Mouse (Mus musculus) midbrain, embryonic 12.5 days (tissue): Measurements from ENCODE around the gene Cib4. TPM values are rescaled to one million over a fixed set of nuclear protein-coding genes. Genes with fewer than 3 reads are reported as not detected.

Experiments used
- ATAC-seq: fragments of 200-750 bp; cut with Nextera tagmentation; 2 replicates; pipeline ENCODE4 v1.8.0; 2017; ENCODE audit warnings: low read depth, moderate TSS enrichment, moderate library complexity; ENCODE audit not compliant: low FRiP score
- H3K27ac ChIP-seq: fragments of 300-500 bp; sonication (generic); replicated peaks from 2 replicates; pipeline ENCODE4 v1.5.1; 2016; ENCODE audit warnings: mild to moderate bottlenecking
- H3K27me3 ChIP-seq: fragments of 300-500 bp; sonication (generic); 2 replicates; pipeline ENCODE4 v1.6.1; 2016; ENCODE audit warnings: mild to moderate bottlenecking
- H3K36me3 ChIP-seq: fragments of 300-500 bp; sonication (generic); 2 replicates; pipeline ENCODE4 v1.6.1; 2016
- H3K4me1 ChIP-seq: fragments of 300-500 bp; sonication (generic); 2 replicates; pipeline ENCODE4 v1.6.1; 2016
- H3K4me2 ChIP-seq: fragments of 300-500 bp; sonication (generic); replicated peaks from 2 replicates; pipeline ENCODE4 v1.6.1; 2016; ENCODE audit warnings: mild to moderate bottlenecking, moderate library complexity
- H3K4me3 ChIP-seq: fragments of 300-500 bp; sonication (generic); 2 replicates; pipeline ENCODE4 v1.5.1; 2016; ENCODE audit warnings: mild to moderate bottlenecking
- H3K9ac ChIP-seq: fragments of 300-500 bp; sonication (generic); replicated peaks from 2 replicates; pipeline ENCODE4 v1.6.1; 2016; ENCODE audit warnings: mild to moderate bottlenecking, moderate library complexity
- H3K9me3 ChIP-seq: fragments of 300-500 bp; sonication (generic); 2 replicates; pipeline ENCODE4 v1.6.1; 2016; ENCODE audit warnings: mild to moderate bottlenecking
- WGBS: fragments of 180-500 bp; shearing (Covaris S2); methylation state at CpG from one replicate; pipeline ENCODE4 v1.1.7; 2016; 5-methylcytosine and 5-hydroxymethylcytosine counted together
- polyA plus RNA-seq: library from polyadenylated mRNA; unstranded; fragments of >200 nt; fragmentation: Nextera tagmentation; extraction: Ambion mirVana; gene quantifications from 2 replicates; pipeline ENCODE4 v1.2.1, GENCODE M21; 2016

The Cib4 gene
- not detected in 2 replicates for polyA plus RNA-seq

- H3K27ac ChIP-seq: no peak within 1 kb of the TSS
- WGBS: 47% methylated on average over 2 of the region's 2 CpGs
- no peak within 1 kb of the TSS for H3K9ac ChIP-seq
- H3K4me3 ChIP-seq: no peak within 1 kb of the TSS
- 0 out of 2 replicates have a peak, but pooled peaks cover 2% of the 10 kb centered on the region for H3K4me1 ChIP-seq
- no peaks in the 10 kb centered on the region; the same call in 1 of the 2 replicates for H3K27me3 ChIP-seq
- no peak within 1 kb of the TSS for H3K4me2 ChIP-seq
- no peaks in the 10 kb centered on the region for H3K36me3 ChIP-seq
- ATAC-seq: no peak
- H3K9me3 ChIP-seq: no peaks in the 10 kb centered on the region
These were observed at the start of gene Cib4 for GRCm38 (mm10) chr5:30545698-30546097. Cib4 (minus strand) TSS chr5:30545836.

DNA sequence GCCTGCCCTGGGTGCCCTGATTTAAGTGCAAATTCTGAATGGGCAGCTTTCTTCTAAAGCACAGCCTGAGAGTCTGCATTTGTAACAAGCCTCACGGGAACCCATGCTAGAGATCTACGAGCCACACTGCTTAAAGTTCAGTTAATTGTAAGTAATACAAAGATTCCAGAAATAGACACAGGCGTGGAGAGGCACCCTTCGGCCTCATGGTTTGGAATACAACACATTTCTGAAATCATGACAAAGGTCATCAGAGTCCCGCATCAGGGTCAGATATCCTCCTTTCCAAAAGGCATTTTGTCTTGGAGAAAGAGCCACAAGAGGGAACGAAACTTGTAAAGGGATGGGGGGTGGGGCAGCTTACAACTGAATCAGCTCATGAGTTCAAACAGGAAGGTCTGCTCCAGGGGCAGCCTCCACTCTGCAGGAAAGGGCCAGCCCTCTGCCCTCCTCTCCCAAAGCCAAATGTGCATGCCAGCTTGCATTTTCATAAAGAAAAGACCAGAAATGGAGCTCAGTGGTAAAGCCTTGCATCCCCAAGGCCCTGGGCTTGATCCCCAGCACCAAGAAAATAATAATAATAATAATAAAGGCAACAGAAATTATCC lies 49.4 kb upstream of the Cib4 start:
- H3K27ac ChIP-seq: no peak overlapping the region
- ATAC-seq: no peak
- H3K4me1 ChIP-seq: peaks cover 9% of the 10 kb centered on the region
- no peaks in the 10 kb centered on the region for H3K9me3 ChIP-seq
- no peak overlapping the region for H3K9ac ChIP-seq
- WGBS: 32% methylated on average over 6 of the region's 6 CpGs
- H3K4me3 ChIP-seq: no peak overlapping the region
- H3K27me3 ChIP-seq: peaks cover 21% of the 10 kb centered on the region
- H3K36me3 ChIP-seq: no peaks in the 10 kb centered on the region
- H3K4me2 ChIP-seq: no peak overlapping the region

DNA sequence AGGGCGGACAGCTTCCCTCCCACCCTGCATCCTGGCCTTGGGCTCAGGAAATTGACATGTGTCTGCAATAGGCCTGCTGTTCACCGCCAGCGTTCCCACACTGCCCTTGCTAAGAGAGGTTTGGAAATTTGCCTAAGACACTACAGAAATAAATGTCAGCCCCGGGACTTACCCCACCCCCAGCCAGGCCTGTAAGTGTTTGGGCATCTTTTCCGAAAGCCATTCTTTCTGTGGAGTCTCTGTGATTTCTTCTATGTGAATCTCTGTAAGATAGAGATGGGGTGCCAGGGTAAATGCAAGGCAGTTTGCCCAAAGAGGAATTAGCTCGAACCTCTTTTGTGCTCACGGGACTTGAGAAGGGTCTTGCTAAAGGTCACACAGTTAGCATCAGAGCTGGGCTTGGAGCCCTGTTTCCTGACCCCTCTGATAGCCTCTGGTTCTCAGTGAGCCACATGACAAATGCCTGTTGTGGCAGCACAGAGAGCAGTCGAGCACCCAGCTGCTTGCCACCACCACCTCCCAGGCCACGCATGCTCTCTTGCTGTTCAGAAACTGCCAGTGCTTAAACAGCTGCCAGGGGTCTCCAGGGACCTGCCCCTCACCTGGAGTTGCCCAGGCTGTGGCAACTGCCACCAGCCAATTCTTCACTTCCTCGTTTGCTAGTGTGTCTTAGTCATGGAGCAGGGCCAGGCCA lies 48.3 kb upstream of the Cib4 start:
- no peak for ATAC-seq
- no peak overlapping the region for H3K9ac ChIP-seq
- no peak overlapping the region for H3K27ac ChIP-seq
- no peaks in the 10 kb centered on the region for H3K9me3 ChIP-seq
- H3K36me3 ChIP-seq: no peaks in the 10 kb centered on the region
- WGBS: 46% methylated on average over 10 of the region's 10 CpGs
- no peak overlapping the region for H3K4me2 ChIP-seq
- peaks cover 32% of the 10 kb centered on the region for H3K27me3 ChIP-seq
- H3K4me1 ChIP-seq: peaks cover 12% of the 10 kb centered on the region
- H3K4me3 ChIP-seq: no peak overlapping the region

- no peak for ATAC-seq
- no peak overlapping the region for H3K4me3 ChIP-seq
- no peak overlapping the region for H3K4me2 ChIP-seq
- no peak overlapping the region for H3K9ac ChIP-seq
- no peak overlapping the region for H3K27ac ChIP-seq
- H3K36me3 ChIP-seq: no peaks in the 10 kb centered on the region
- 89% methylated on average over 11 of the region's 11 CpGs for WGBS
- H3K27me3 ChIP-seq: peaks cover 38% of the 10 kb centered on the region
- peaks cover 18% of the 10 kb centered on the region for H3K4me1 ChIP-seq
- H3K9me3 ChIP-seq: no peaks in the 10 kb centered on the region
These were observed 47.7 kb upstream of the Cib4 start for GRCm38 (mm10) chr5:30593360-30593759.

GRCm38 (mm10) chr5:30592279-30592980 lies 46.8 kb upstream of the Cib4 start:
- no peak overlapping the region for H3K9ac ChIP-seq
- H3K36me3 ChIP-seq: no peaks in the 10 kb centered on the region
- no peak for ATAC-seq
- no peaks in the 10 kb centered on the region for H3K9me3 ChIP-seq
- H3K27me3 ChIP-seq: peaks cover 47% of the 10 kb centered on the region
- H3K4me1 ChIP-seq: peaks cover 24% of the 10 kb centered on the region
- no peak overlapping the region for H3K4me3 ChIP-seq
- H3K4me2 ChIP-seq: no peak overlapping the region
- 79% methylated on average over 11 of the region's 11 CpGs for WGBS
- no peak overlapping the region for H3K27ac ChIP-seq

DNA sequence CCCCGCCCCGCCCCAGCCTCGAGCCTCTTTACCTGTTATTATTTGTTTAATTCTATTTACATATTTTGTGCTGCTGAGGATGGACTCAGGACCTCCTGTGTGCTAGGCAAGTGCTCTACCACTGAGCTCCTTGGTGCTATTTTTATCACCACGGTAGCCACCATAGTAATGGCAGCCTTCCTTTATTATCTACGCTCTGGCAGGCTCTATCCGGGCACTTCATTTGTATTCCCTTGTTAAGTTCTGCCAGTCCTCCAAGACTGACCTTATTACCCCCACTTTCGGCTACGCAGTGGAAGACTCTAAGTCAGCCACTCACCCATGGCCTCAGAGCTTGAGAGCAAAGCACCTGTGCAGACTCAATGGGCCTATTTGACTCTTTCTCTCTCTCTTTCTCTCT lies 46.1 kb upstream of the Cib4 start:
- H3K27me3 ChIP-seq: peaks cover 54% of the 10 kb centered on the region
- 80% methylated on average over 8 of the region's 8 CpGs for WGBS
- H3K9me3 ChIP-seq: no peaks in the 10 kb centered on the region
- H3K27ac ChIP-seq: no peak overlapping the region
- no peak overlapping the region for H3K4me3 ChIP-seq
- H3K9ac ChIP-seq: no peak overlapping the region
- ATAC-seq: no peak
- no peak overlapping the region for H3K4me2 ChIP-seq
- no peaks in the 10 kb centered on the region for H3K36me3 ChIP-seq
- peaks cover 24% of the 10 kb centered on the region for H3K4me1 ChIP-seq

DNA sequence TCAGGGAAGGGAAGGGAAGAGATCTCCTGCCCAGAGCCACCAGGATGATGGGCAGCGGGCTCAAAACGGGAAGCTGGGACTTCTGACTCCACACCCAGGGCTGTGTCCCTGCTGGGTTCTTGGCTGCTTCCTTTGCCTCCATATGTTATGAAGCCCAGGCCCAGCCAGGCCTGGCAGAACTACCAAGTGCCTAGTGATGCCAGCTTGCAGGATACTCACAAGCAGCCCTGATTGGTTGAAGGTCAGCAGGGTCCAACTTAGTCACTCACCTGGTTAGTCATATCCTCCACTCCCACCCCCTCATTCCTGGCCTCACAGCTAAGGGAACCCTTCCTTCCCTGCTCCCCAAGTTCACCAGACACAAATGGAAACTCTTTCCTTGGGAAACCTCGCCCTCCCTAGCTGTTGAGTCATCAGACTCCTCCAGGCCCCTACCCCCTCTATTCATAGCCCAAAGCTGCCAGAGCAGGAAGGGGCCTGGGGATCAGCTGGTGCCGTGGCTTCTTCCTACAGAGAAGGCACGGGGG lies 45.6 kb upstream of the Cib4 start:
- no peak for ATAC-seq
- Histone ChIP-seq H3K4me3 (no peak overlapping the region), H3K4me1 (peaks cover 24% of the 10 kb centered on the region), H3K9me3 (no peaks in the 10 kb centered on the region), H3K36me3 (no peaks in the 10 kb centered on the region), H3K9ac (no peak overlapping the region), H3K27ac (no peak overlapping the region), H3K27me3 (peaks cover 59% of the 10 kb centered on the region), H3K4me2 (no peak overlapping the region)
- WGBS: 62% methylated on average over 5 of the region's 5 CpGs

DNA sequence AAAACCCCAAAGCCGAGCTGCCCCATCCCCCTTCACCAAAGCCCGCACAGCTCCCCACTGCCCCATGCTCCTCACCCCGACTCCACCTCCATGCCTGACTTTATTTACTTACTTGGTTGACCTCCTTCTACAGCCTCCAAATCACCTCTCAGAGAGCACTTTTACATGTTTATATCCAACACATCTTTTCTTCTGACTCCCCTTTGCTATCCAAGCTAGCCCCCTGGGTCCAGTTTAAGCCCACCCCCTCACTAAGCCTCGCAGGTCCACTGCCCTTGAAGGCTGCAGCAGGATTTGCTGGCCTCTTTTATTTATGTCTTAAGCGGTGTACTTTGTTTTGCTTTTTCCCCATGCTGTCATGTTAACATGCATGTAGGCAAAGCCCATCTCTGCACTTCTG lies 44.6 kb upstream of the Cib4 start:
- no peak overlapping the region for H3K4me3 ChIP-seq
- H3K36me3 ChIP-seq: no peaks in the 10 kb centered on the region
- WGBS: 75% methylated on average over 5 of the region's 5 CpGs
- peaks cover 65% of the 10 kb centered on the region for H3K27me3 ChIP-seq
- no peak overlapping the region for H3K4me2 ChIP-seq
- ATAC-seq: no peak
- no peak overlapping the region for H3K9ac ChIP-seq
- H3K27ac ChIP-seq: no peak overlapping the region
- no peaks in the 10 kb centered on the region for H3K9me3 ChIP-seq
- H3K4me1 ChIP-seq: peaks cover 20% of the 10 kb centered on the region

DNA sequence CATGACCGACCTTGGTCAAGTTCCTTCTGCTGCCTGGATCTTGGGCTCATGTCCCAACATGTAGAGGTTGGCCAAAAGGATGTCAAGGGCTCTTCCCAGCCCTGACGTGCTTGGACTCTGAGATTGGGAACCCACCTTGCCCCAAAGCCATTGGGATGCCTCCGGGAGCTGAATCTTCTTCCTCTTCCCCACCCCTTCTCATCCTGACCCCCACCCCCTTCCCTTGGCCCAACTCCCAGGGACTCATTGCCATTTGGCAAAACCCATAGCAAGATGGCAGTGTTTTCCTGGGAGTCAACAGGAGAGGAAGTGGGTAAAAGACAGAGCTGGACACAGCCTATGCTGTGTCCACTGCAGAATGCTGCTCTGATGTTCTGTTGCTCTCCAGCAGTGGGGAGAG lies 43.9 kb upstream of the Cib4 start:
- H3K27ac ChIP-seq: no peak overlapping the region
- no peak for ATAC-seq
- H3K9ac ChIP-seq: no peak overlapping the region
- WGBS: 86% methylated on average over 3 of the region's 3 CpGs
- peaks cover 64% of the 10 kb centered on the region for H3K27me3 ChIP-seq
- no peaks in the 10 kb centered on the region for H3K9me3 ChIP-seq
- H3K36me3 ChIP-seq: no peaks in the 10 kb centered on the region
- H3K4me3 ChIP-seq: no peak overlapping the region
- peaks cover 19% of the 10 kb centered on the region for H3K4me1 ChIP-seq
- H3K4me2 ChIP-seq: peak overlapping the region; percentile 91; the same call in 1 of the 2 replicates

- H3K27me3 ChIP-seq: peaks cover 67% of the 10 kb centered on the region
- WGBS: 61% methylated on average over 4 of the region's 4 CpGs
- ATAC-seq: no peak
These were observed 43.4 kb upstream of the Cib4 start for GRCm38 (mm10) chr5:30589069-30589468.

GRCm38 (mm10) chr5:30588301-30588968 lies 42.8 kb upstream of the Cib4 start:
- peak; percentile 65 for ATAC-seq
- Histone ChIP-seq H3K27ac (peak overlapping the region; percentile 49), H3K4me1 (peaks cover 15% of the 10 kb centered on the region), H3K36me3 (no peaks in the 10 kb centered on the region), H3K9me3 (no peaks in the 10 kb centered on the region), H3K4me2 (peak overlapping the region; percentile 91), H3K27me3 (peaks cover 73% of the 10 kb centered on the region), H3K4me3 (peak overlapping the region; percentile 57), H3K9ac (peak overlapping the region; percentile 70)
- under 1% methylated on average over 60 of the region's 70 CpGs for WGBS

More at GRCm38 (mm10) chr5:30589069-30589468, 43.4 kb upstream of the Cib4 start:
- Histone ChIP-seq H3K4me1 (peaks cover 16% of the 10 kb centered on the region), H3K9me3 (no peaks in the 10 kb centered on the region), H3K36me3 (no peaks in the 10 kb centered on the region), H3K4me2 (peak overlapping the region; percentile 91), H3K9ac (peak overlapping the region; percentile 70; the same call in 1 of the 2 replicates), H3K27ac (no peak overlapping the region), H3K4me3 (peak overlapping the region; percentile 57)
